Mouse (Mus musculus) frontal cortex, adult (tissue): ENCODE results near the gene Sacs.
"Not testable (repeated sequence)": the region's sequence is repeated elsewhere in the genome, so short reads cannot be mapped to it uniquely, and the experiment has no call there.

Source experiments
- ATAC-seq: cut with Nextera tagmentation; 2 replicates; pipeline ENCODE4 v1.9.2; 2017; ENCODE audit warnings: mild to moderate bottlenecking, moderate library complexity, mixed read lengths; ENCODE audit not compliant: low TSS enrichment

The Sacs gene

DNA sequence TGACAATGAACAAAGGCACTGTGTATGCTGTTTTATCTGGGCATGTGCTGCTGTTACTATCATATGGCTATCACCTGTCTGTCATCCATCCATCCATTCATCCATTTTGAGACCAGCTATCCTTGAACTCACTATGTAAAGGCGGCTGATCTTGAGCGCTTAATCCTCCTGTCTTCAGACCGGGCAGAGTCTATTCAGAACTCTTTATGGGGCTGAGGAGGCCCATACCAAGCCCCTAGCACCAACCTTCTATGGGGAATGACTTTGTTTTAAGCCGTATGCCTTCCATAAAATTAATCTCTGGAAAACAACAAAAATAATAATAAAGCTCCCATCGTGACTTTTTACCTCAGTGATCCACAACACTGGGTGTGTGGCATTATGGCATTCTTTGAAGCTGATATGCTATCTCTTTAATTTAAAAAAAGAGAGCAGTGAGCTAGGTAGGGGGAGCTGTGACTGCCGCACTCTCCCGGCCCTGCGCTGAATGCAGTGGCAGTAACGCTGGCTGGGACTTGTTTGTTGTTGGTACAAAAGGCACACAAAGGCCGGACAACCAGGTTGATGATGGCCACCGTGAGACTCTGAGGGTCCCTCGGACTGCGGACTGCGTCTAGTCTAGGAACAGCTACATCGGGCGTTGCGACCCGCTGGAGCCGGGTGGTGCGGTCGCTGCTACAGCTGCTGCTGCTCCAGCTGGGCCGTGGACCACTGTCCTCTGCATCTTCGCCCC, at the start of gene Sacs:
Sacs (plus strand) TSS at position 464 of the 733 bp plus-strand sequence.
- ATAC-seq = peak; percentile 91

DNA sequence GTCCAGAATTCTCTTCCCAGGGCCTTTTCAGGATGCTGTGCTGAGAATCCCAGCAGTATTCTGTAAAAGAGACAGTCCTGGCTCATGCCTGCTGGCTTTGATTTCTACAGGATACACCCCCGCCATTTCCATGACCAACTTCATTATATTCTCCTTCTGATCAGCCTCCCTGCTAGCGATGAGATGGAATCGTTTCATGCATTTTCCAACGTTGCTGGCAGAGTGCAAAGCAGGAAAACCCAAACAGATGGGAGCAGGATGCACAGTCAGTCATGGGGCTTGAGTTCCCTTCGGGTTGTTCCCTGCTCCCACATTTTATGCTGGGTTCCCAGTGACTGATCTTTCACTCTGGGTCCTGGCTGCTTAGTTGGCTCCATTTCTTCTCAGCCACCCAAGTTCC, 47.3 kb upstream of the Sacs start:
- ATAC-seq = peak; percentile 76

- ATAC-seq = peak; percentile 54
Observed at GRCm38 (mm10) chr14:61092073-61092472, 46.2 kb upstream of the Sacs start.

DNA sequence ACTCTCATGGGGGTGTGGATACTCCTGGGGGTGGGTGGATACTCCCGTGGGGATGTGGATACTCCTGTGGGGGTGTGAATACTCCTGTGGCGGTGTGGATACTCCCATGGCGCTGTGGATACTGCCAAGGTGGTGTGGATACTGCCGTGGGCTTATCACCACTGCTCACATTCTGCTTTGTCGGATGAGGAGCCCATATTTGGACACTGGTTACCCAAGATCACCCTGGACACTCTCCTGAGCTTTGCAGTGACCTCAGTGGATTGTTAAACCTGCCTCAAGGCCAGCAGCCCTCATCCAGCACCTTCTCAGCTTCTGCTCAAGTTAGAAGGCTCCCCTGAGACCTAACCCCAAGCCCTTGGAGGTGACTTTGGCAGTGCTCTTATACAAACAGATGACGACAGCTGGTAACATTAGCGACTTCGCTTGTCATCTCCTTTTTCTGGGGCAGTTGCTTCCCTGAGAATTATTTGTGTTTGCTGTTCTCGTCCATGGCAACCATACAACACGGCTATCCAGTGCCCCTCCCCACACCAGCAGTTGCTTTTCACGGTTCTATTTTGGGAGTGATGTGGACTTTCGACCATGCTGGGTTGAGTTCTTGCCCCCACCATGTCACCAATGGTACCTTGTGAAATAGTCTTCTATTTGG, 40.2 kb upstream of the Sacs start:
- ATAC-seq = no peak

GRCm38 (mm10) chr14:61100736-61101135, 37.5 kb upstream of the Sacs start:
- no peak for ATAC-seq

GRCm38 (mm10) chr14:61106404-61106803, 31.9 kb upstream of the Sacs start:
- no peak for ATAC-seq

- ATAC-seq = no peak
Observed at GRCm38 (mm10) chr14:61108625-61109024, 29.6 kb upstream of the Sacs start.

- ATAC-seq = peak; percentile 92
Observed at GRCm38 (mm10) chr14:61112404-61112803, 25.9 kb upstream of the Sacs start.

- no peak for ATAC-seq
Observed at GRCm38 (mm10) chr14:61124755-61125154, 13.5 kb upstream of the Sacs start.

- no peak for ATAC-seq
Observed at GRCm38 (mm10) chr14:61125201-61125600, 13.1 kb upstream of the Sacs start.

- ATAC-seq = not testable (repeated sequence)
Observed at GRCm38 (mm10) chr14:61127365-61127764, 10.9 kb upstream of the Sacs start.

DNA sequence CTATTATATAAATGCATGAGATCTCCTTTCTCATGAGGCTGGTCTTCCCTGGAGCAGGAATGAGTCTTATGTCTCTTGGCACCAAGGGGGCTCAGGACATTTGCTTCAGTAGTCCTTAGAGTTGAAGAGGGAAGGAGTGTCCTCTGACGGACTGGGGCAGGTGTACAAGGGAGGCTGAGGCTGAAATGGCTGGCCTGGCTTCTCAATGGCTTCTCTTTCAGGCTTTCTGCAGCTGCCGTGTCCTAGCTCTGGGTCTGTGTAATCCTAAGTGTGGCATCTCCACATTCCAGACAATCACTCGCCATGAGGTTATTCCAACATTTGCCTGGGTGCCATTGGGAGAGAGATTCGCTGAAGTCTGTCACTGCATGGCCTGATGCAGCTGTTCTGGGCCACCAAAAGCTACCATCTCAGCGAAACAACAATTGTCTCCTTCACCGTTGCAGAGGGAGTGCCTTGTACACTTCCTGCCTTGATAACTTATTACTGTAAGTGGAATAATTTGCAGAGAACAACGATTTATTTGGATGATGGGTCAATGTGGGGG, 9.2 kb upstream of the Sacs start:
- no peak for ATAC-seq

DNA sequence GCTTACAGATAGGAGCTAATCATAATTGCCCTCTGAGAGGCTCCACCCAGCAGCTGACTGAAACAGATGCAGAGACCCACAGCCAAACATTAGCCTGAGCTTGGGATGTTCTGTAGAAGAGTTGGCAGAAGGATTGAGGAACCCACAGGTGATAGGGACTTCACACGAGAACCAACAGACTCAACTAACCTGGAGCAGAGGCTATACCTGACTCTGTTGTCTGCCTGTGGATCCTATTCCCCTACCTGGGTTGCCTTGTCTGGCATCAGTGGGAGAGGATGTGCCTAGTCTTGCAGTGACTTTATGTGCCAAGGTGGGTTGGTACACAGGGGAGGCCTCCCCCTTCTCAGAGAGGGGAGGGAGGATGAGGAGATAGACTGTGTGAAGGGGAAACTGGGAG, 5.7 kb upstream of the Sacs start:
- no peak for ATAC-seq

GRCm38 (mm10) chr14:61134381-61135030, 3.8 kb upstream of the Sacs start:
- ATAC-seq = no peak

DNA sequence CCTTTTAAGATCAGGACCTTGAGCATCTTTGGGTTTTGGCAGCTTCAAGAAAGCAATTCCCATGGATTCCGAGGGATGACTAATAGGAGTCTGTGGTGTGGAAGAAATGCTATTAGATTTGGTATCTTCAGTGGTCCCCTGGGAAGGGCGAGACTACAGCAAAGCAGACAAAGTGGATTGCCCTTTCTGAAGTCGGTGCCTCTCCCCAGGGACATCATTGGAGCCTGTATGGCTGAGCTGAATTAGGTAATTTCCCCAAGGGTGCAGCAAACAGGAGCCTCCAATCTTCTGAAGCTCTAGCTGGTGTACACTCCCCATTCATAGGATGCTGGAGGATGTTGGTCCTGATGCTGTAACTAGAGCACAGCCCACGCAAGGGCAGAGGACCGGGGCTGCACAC, 847 bp upstream of the Sacs start:
- ATAC-seq = no peak

DNA sequence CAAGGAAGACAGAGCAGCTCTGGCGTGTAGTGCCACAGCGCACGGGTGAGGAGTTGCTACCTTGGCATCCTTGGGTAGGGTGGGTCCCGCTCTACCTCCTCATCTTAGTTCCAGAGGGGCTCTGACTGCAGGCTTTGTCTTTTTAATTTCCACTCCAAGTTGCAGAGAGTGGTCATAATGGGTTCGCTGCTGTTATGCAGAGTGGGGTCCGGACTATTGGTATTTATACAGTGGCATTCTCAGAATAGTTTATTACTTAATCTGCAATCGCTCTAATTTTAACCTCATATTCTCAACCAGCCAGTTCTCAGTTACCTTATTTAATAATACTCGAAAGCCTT, 440 bp downstream of the Sacs start:
- ATAC-seq = no peak

DNA sequence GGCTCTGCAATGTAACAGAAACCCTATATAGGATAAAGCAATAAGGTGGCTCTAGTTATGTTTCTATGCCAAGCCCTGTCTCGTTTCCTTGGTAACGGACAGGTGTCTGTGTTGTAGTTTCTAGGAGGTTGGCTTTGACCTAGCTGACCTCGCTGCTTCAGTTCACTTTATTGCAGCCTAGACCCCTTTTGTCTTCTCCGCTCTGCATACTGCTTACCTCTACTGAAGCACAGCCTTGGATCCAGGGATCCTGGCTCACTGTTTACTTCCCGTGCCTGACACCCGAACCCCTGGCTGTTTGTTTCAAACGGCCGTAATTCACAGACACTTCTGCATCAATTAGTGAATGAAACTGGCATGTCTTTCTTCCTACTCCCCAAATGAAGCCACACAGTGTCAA, 5.1 kb downstream of the Sacs start:
- ATAC-seq = no peak

DNA sequence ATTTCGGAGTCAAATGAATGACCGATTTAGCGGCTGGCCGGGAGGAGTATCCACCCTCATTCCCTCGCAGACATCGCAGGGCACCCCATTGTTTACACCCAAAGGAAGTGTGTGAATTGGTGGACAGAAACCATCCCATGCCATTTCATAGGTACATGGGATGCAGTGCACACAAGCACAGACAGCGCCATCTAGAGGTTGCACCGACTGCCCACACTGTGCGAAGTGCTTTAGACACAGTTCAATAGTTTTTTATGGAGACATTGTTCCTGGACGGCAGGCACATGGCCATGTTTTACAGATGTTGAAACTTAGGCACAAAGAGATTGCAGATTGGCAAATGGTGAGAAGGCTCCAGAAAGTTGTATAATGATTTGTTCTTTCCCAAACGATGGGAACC, 5.6 kb downstream of the Sacs start:
- no peak for ATAC-seq

DNA sequence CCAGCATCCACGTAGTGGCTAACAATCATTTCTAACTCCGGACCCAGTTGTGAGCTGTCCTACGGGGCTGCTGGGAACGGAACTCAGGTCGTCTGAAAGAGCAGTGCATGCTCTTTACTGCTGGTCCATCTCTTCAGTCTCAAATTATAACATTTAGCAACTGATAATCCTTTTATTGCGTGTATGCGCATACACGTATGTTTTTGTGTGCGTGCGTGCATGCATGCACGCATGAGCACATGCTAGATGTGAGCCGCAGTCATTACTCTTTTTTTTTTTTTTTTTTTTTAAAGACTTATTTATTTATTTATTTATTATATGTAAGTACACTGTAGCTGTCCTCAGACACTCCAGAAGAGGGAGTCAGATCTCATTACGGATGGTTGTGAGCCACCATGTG, 12.2 kb downstream of the Sacs start:
- not testable (repeated sequence) for ATAC-seq

DNA sequence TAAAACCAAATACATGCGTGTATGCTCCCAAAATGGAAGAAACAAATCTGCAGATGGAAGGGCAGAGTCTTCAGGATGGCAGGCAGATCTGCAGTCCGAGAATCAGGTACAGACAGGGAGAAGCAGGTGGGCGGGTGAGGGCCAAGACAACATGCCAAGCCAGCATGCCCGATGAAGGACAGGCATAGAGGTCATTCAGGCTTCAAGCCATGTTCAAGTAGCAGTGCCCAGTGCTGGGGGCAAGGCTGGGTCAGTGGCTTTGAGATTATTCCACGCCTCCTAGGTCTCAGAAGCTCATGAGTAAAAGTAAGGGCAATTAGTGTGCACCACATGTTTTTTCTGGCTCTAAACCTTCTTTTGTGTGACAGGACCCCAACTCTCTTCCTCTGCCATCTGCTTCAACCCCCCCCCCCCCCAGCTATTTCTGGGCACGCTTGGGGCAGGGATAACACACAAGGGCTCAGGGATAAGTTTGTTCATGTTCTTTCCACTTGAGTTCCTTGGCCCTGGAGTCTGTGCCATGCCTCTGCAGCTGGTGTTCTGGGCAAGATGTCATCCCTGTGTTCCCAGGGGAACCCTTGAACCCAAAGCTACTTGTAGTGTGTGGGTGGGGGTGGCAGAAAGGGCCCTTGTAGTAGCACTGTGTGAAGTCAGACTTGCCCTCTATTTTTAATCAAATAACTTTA, 16.8 kb downstream of the Sacs start:
- ATAC-seq = no peak

- no peak for ATAC-seq
Observed at GRCm38 (mm10) chr14:61155687-61156086, 17.4 kb downstream of the Sacs start.

DNA sequence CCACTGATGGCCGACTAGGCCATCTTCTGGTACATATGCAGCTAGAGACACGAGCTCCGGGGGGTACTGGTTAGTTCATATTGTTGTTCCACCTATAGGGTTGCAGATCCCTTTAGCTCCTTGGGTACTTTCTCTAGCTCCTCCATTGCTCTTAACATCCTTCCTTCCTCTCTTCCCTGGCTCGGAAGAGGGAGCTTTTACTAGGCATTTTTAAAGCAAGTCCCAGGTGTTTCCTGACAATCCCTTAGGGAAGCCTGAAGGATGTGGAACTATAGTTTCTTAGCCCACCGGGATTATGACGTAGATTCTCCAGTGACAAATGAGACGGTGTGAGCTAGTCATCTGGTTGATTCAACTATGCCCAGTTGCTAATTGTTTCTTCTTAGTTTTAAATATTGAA, 19.2 kb downstream of the Sacs start:
- ATAC-seq = not testable (repeated sequence)
